Mouse (Mus musculus): ENCODE measurements around the gene Ube3b.

Ube3b gene

GRCm38 (mm10) chr5:114374409-114375213, 5.8 kb upstream of the Ube3b start:
- no peak for DNase-seq

DNA sequence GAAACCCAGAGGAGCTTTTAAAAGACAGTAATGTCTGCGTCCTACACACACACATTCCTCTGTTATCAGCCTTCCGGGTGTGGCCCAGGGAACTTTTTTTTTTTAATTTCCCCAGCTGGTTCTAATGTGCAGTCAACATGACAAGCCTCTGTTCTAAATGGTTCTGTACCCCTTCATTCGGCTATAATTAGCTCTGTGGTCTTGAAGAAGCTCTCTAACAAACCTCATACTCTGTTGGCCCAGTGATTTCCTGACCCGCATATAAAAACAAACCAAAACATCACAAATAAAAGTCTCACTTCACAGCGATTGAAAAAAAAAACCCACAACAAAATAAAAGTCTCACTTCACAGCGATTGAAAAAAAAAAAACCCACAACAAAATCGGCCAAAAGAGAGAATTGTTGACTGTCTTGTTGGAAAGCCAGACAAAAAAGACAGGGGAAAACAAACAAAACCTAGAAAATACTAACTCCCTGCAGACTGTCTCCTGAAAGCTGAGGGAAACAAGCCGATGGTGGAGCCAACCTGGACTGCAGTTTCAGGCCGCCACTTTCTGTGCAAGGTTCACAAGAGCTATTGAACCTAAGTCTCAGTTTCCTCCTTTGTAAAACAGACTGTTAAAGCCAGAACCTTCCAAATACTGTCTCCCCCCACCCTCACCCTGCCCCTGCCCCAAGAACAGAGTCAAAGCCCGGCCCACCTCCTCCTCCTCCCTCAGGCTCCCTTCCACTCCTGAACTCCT, 2.1 kb upstream of the Ube3b start:
- DNase-seq: no peak

DNA sequence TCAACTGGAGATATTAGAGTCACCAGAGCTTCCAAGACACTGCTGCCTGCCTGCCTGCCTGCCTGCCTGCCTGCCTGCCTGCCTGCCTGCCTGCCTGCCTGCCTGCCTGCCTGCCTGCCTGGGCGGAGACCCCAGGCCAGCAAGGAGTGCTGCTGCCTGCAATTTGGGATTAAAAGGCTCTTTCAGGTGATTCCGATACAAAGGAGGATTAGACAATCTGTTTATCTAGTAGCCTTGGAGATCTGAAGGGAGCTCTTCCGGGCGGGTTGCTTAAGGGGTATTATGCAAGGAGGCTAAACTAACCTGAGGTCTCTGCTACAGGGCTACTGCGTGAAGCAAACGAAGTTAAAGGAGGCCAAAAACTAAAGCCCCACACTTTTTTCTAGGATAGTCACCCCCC, 1.5 kb upstream of the Ube3b start:
- DNase-seq: no peak

DNA sequence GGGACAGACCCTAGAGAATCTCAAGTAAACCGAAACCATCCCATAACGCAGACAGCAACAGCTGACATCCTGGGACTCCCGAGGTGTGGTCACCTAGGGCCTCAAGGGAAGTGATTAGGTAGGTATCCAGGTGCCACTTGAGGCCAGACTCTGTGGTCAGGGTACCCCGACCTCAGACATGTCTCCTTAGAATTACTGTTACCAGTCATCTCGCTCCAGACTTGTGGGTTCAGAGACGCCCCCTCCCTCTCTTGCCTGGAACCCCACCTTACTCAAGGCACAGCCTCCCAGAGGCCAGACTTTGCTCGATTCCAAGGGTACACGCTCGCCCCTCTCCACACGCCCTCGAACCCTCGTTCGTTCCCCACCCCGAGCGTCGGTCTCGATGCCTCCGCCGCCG, 644 bp upstream of the Ube3b start:
- DNase-seq: peak in 1 of 2 experiments; percentile 20

- DNase-seq: no peak
Observed at GRCm38 (mm10) chr5:114381013-114381351, 575 bp downstream of the Ube3b start.

- DNase-seq: peak; percentile 52 to 74
Observed at GRCm38 (mm10) chr5:114383184-114383904, 2.9 kb downstream of the Ube3b start.

DNA sequence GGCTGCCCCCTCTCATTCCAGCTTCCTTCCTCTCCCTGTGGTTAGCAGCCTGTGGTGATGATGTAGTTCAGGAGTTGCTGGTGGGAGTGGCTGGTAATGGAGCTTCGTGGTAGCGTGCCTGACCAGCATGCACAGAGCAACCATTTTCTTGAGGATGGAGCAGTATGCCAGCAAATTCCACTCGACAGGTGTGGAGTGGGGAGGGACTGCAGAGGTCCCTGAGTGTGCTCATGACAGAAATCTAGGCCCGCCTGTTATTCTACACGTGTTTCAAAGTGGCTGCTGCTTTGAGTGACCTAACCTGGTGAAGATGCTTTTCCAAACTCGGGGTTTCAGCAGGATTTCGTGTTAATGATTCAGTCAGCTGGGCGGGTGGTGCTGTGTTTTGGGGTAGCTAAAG, 4.0 kb downstream of the Ube3b start:
- DNase-seq: no peak

DNA sequence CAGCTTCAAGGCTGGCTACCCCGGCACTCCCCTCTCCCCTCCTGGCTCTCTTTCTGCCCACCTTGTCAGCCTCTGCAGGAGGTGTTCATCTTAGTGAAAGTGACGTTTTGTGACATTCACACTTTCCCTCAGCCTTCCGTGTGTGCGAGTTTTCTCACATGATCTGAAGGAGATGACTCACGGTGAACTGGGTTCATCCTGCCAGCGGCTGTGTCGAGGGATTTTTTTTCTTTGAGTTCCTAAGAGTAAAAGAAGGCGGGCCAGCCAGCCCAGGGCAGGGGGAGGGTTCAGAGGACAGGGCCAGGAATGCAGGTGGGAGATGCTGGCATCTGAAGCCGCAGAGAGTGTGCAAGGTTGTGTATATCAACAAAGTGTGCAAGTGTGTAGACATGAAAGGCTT, 12.8 kb downstream of the Ube3b start:
- DNase-seq: no peak

DNA sequence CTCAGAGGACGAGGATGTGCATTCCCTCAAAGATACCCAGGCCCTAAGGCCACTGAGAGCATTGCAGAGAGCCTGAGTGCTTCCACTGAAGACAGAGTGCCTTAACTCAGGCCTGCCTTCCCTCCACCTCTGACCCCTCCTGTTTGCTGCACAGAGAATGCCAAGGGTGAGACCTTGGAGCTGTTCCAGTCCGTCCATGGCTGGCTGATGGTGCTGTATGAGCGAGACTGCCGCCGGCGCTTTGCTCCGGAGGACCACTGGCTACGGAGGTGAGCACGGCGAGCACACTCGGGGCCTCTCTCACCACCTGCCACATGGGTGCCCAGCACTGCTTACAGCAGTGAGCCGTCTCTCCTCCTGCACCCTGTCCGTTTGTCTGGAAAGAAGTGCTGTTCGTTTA, 26.2 kb downstream of the Ube3b start:
- DNase-seq: no peak

DNA sequence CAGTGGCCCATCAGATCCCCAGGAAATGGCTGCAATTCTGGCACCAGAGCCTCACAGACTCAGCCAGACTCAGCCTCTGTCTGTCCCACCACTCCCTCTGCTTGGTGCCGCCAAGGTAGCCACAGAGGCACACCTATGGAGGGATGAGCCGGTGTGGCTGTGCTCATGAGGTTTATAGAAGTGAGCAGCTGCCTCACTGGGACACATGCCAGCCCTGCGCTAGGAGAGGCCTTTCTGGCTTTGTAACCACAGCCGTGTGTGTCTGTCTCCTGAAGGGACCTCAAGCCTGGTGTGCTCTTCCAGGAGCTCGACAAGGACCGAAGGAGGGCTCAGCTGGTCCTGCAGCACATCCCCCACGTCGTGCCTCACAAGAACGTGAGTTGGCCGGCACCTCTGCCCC, 26.9 kb downstream of the Ube3b start:
- DNase-seq: peak; percentile 54 to 73

- DNase-seq: no peak
Observed at GRCm38 (mm10) chr5:114407810-114408209, 27.4 kb downstream of the Ube3b start.

DNA sequence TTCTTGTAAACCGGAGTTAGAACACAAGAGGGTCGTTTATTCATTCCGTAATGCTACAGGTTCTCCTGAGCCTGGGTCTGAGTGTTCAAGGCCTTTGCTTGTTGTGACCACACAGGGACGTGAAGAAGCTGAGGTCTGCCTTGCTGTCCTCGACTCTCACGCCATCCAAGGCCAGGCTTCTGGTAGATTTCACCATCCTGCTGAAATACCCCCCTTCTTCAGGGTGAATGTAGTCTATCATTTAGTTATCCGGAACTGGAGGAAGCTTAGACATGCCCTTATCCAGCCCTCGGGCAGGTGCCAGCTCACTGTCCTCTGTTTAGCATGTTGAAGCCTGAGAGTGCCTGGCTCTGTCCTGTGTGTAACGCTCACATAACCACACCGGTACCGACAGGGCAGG, 28.4 kb downstream of the Ube3b start:
- no peak for DNase-seq

DNA sequence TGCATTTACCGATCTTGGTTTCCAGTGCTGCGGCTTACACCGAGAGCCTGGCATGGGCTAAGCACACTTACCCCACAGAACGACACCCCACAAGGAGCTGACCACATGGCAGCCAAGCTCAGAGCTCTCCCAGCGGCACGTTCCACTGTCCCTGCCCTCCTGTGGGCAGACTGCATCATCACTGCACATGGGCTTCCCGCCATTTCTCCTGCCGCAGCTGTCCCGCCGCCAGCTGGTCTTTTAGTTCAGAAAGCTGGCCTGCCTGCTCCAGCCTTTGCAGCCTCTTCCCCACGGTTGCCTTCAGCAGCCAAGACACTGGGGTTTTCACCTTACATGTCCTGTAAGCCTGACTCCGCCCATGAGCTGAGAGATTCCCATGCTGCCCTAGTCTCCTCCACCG, 30.0 kb downstream of the Ube3b start:
- DNase-seq: no peak

- DNase-seq: no peak
Observed at GRCm38 (mm10) chr5:114412361-114412998, 32.1 kb downstream of the Ube3b start.

DNA sequence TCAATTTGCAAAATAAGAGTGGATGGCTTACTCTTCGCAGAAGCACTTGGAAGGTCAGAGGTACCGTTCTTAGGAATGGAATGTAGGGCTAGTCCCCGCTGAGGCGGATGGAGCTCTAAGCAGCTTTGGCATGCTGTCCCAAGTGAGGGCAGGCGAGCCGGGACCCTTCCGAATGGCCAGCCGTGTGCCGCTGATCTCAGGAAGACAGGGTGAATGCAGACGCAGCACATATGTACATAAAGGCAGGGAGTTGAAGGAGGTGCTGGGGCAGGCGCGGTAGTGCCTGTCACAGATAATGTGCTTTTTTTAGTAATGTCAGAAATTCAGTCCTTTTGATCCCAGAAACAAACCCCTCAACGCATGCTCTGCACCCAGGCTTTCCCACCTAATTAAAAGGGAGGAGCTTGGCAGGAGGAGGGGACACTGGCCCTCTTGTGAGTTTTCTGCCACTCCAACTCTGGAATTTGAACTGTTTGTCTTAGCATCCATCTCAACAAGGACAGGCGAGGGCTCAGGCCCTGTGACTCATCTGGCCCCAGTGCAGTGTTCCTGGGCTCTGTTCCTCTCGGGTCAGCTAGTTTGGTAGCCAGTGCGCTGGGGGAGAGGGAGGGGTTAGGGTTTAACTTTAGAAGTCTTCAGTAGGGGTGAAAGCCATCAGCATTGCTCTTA, 32.8 kb downstream of the Ube3b start:
- DNase-seq: no peak

DNA sequence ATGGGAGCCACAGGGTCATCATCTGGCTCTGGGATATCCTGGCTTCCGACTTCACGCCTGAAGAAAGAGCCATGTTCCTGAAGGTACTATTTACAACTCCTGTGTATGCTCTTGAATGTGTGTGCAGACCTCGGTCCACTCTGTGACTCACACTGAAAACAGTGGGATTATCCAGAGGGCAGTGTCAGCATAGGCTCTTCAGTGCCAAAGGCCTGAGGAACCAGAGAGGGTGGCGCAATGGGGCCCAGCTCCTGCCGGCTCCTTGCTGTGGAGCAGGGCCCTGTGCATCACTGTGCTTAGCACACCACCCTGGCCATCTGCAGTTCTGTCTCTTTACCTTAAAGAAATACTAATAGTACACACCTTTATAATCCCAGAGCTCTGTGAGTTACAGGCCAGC, 35.2 kb downstream of the Ube3b start:
- DNase-seq: no peak

- DNase-seq: no peak
Observed at GRCm38 (mm10) chr5:114416855-114417254, 36.4 kb downstream of the Ube3b start.

DNA sequence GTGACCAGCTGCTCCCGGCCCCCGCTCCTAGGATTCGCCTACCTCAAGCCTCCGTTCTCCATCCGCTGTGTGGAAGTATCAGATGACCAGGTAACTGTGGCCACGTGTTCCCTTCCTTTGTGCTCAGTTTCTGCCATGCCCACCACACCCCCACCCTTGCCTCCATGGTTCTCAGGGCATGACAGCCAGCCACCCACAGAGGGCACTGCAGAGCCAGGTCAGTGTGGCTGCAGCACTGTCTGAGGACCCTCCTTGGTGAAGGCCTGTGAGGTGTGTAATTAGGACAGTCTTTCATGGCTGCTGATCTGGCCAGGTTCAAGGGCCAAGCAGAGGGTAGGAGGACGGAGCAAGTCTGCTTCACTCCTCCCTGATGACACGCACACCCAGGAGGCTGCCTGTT, 38.1 kb downstream of the Ube3b start:
- peak in 1 of 2 experiments; percentile 68 for DNase-seq

DNA sequence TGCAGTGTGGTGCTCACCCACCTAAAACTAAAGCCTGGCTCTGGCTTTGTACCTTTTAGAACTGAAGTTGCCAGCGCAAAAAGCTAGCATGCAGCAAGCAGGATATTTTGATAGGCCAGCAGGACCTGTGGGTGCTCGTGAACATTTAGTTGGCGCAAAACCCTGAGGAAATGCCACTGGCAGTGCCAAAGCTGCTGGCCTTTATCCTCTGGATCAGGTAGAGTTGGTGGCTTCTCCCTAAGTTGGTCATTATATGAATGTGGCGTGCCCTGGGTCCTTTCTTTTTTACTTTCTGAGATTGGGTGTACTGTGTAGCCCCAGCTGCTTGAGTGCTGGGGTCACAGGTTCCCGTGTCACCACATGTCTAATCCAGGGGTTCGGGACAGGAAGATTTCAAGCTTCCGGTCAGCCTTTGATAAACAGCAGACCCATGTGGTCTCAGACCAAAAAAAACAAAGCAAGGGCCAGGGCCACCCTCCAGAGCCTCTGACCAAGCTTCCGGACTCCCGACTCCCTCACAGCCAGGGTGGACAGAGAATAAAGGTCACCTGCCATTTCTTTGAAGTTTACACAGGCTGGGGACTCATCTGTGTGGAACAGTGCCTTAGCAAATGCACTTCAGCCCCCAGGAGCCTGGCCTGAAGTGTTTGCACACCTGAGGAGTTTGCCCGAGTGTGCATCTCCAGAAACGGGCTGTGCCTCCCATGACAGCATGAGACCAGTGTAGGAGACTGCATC, 41.3 kb downstream of the Ube3b start:
- DNase-seq: no peak

DNA sequence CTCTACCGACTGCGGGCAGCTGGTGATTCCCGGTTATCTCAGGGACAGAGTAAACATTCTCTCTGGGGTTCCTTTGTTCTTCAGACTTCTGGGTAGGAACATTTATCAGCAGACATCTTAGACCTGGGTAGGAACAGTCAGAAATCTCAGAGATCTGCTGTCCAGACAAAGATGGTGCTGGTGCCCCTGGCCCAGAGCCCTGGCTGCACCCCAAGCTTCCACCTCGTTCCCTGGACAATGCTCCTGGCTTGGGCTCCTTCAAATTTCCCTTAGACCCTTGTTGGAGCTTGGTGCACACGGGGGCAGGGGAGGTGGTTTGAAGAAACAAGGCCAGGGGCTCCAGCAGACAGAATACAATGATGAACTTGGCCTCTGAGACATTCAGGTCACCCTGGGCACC, 42.2 kb downstream of the Ube3b start:
- DNase-seq: peak; percentile 43 to 44

GRCm38 (mm10) chr5:114423961-114424360, 43.6 kb downstream of the Ube3b start:
- DNase-seq: peak in 1 of 2 experiments; percentile 42

GRCm38 (mm10) chr5:114426732-114427131, 46.3 kb downstream of the Ube3b start:
- no peak for DNase-seq

Measured in cerebellum, postnatal 14 days (tissue).